Mouse (Mus musculus): ENCODE results near the gene Zfp82. TPM values are rescaled to one million over a fixed set of nuclear protein-coding genes. Genes with fewer than 3 reads are reported as not detected.

Gene Zfp82
- total RNA-seq, 1 experiment from 2014 or later = 12.9 TPM

Other genes with a start within 250 kb of the Zfp82 start
- 10.4 and 10.7 TPM in 2 replicates for gene Zfp940, start 219.2 kb downstream of the Zfp82 start, total RNA-seq (2017)
- 7.8 and 10.4 TPM in 2 replicates for gene Zfp420, start 212.9 kb downstream of the Zfp82 start, total RNA-seq (2017)
- gene Zfp27, start 166.3 kb downstream of the Zfp82 start, total RNA-seq (2017) = 9.0 and 10.8 TPM in 2 replicates
- gene Zfp383, start 164.7 kb downstream of the Zfp82 start, total RNA-seq (2017) = 2.6 and 5.1 TPM in 2 replicates
- gene Zfp74, start 118.8 kb downstream of the Zfp82 start, total RNA-seq (2017) = 7.2 and 10.9 TPM in 2 replicates
- 10.7 and 18.5 TPM in 2 replicates for gene Zfp568, start 88.9 kb downstream of the Zfp82 start, total RNA-seq (2017)
- 3.6 and 4.3 TPM in 2 replicates for gene Zfp14, start 21.5 kb downstream of the Zfp82 start, total RNA-seq (2017)
- gene Gm26920, start 17.5 kb upstream of the Zfp82 start, total RNA-seq (2017) = not detected in 2 replicates
- gene Zfp566, start 17.6 kb upstream of the Zfp82 start, total RNA-seq (2017) = 4.9 and 5.8 TPM in 2 replicates
- 42.7 and 44.6 TPM in 2 replicates for gene Zfp260, start 21.9 kb upstream of the Zfp82 start, total RNA-seq (2017)
- gene Zfp382, start 49.0 kb upstream of the Zfp82 start, total RNA-seq (2017) = 10.6 and 14.1 TPM in 2 replicates
- gene Zfp146, start 96.8 kb upstream of the Zfp82 start, total RNA-seq (2017) = 44.2 and 46.8 TPM in 2 replicates
- gene Cox7a1, start 111.2 kb upstream of the Zfp82 start, total RNA-seq (2017) = not detected in 2 replicates
- 137 and 168 TPM in 2 replicates for gene Capns1, start 125.9 kb upstream of the Zfp82 start, total RNA-seq (2017)
- gene Polr2i, start 159.0 kb upstream of the Zfp82 start, total RNA-seq (2017) = 26.0 and 30.3 TPM in 2 replicates
- 16.5 and 21.6 TPM in 2 replicates for gene Tbcb, start 159.4 kb upstream of the Zfp82 start, total RNA-seq (2017)
- not detected in 2 replicates for gene Ovol3, start 162.8 kb upstream of the Zfp82 start, total RNA-seq (2017)
- gene Thap8, start 207.2 kb upstream of the Zfp82 start, total RNA-seq (2017) = 0.98 TPM in 1 of 2 replicates, not detected in the other
- gene Wdr62, start 207.5 kb upstream of the Zfp82 start, total RNA-seq (2017) = 1.8 and 2.6 TPM in 2 replicates
- gene Clip3, start 218.8 kb upstream of the Zfp82 start, total RNA-seq (2017) = 1.3 TPM in 1 of 2 replicates, not detected in the other
- gene Alkbh6, start 235.8 kb upstream of the Zfp82 start, total RNA-seq (2017) = 35.1 and 37.2 TPM in 2 replicates
- 0.74 and 4.0 TPM in 2 replicates for gene Syne4, start 241.9 kb upstream of the Zfp82 start, total RNA-seq (2017)
- 4.7 and 6.6 TPM in 2 replicates for gene E130208F15Rik, start 248.8 kb upstream of the Zfp82 start, total RNA-seq (2017)